In genomic region chr1:60042398-60042795, GRCm38 (mm10) we compare ENCODE assay signal across 8 mouse cellular contexts. TPM values are rescaled to one million over a fixed set of nuclear protein-coding genes. Genes with fewer than 3 reads are reported as not detected.
A peak's percentile ranks its signal among the peaks of the same experiment; 100 is the strongest.
DNase-seq lines count a peak whose midpoint lies in the region; ATAC-seq and TF ChIP-seq lines count a peak whose summit lies in the region.

No protein-coding gene starts in this region.

- no peak for DNase-seq in kidney, adult 2 months
- DNase-seq in kidney, postnatal 14 days: no peak
- DNase-seq in CH12.LX (ENCODE audit: extremely low read depth): no peak
- peak; percentile 64 to 69 for DNase-seq in cerebellum, postnatal 10 days
- DNase-seq in urinary bladder, postnatal 36 days (ENCODE audit: low spot score in 2 of 2): no peak
- DNase-seq in gastrocnemius, postnatal 25 days: no peak

- TF ChIP-seq RAD21 in CH12.LX (IDR thresholded peaks at IDR 0.05; ENCODE audit: low read depth, low read length): no peak

- TF ChIP-seq POLR2A in kidney, adult 2 months (IDR thresholded peaks at IDR 0.05; ENCODE audit: low read depth, low read length): no peak
- no peak for TF ChIP-seq POLR2A in CH12.LX (IDR thresholded peaks at IDR 0.05; ENCODE audit: low read depth, low read length)

- no peaks in the 10 kb centered on the region for H3K79me2 ChIP-seq in CH12.LX (replicated peaks; ENCODE audit: control insufficient read depth, extremely low read depth, insufficient read depth, poor library complexity, severe bottlenecking)

- H3K9ac ChIP-seq in CH12.LX (ENCODE audit: insufficient read depth, low read depth): 0 out of 2 replicates have a peak overlapping the region, but pooled peaks have one; percentile 43
- peak overlapping the region; percentile 86 for H3K9ac ChIP-seq in hindbrain, embryonic 13.5 days
- peak overlapping the region; percentile 83 for H3K9ac ChIP-seq in midbrain, embryonic 13.5 days (replicated peaks)

- 8% methylated on average over 19 of the region's 19 CpGs for WGBS in kidney, adult 2 months
- 3% methylated on average over 19 of the region's 19 CpGs for WGBS in hindbrain, embryonic 13.5 days
- WGBS in midbrain, embryonic 13.5 days: 2% methylated on average over 19 of the region's 19 CpGs

- H3K4me2 ChIP-seq in CH12.LX (ENCODE audit: insufficient read depth, low read depth, poor library complexity, severe bottlenecking): peak overlapping the region; percentile 97
- H3K4me2 ChIP-seq in hindbrain, embryonic 13.5 days: peak overlapping the region; percentile 82
- peak overlapping the region; percentile 84 for H3K4me2 ChIP-seq in midbrain, embryonic 13.5 days (replicated peaks)

- H3K9me3 ChIP-seq in CH12.LX (replicated peaks; ENCODE audit: low read length): no peaks in the 10 kb centered on the region
- 0 out of 2 replicates have a peak, but pooled peaks cover 1% of the 10 kb centered on the region for H3K9me3 ChIP-seq in hindbrain, embryonic 13.5 days
- H3K9me3 ChIP-seq in midbrain, embryonic 13.5 days: no peaks in the 10 kb centered on the region

- peaks cover 2% of the 10 kb centered on the region; the same call in 1 of the 2 replicates for H3K4me1 ChIP-seq in kidney, adult 2 months (ENCODE audit: control insufficient read depth, insufficient read depth, low read length)
- no peaks in the 10 kb centered on the region; a peak in 1 of 4 replicates for H3K4me1 ChIP-seq in CH12.LX (ENCODE audit: control insufficient read depth in 1 of 2, insufficient read depth in 2 of 2)
- 0 out of 2 replicates have a peak, but pooled peaks cover 4% of the 10 kb centered on the region for H3K4me1 ChIP-seq in hindbrain, embryonic 13.5 days (replicated peaks)
- H3K4me1 ChIP-seq in midbrain, embryonic 13.5 days (replicated peaks): no peaks in the 10 kb centered on the region

- H3K27me3 ChIP-seq in kidney, adult 2 months (replicated peaks; ENCODE audit: control insufficient read depth, insufficient read depth, low read length): peaks cover 6% of the 10 kb centered on the region; the same call in 1 of the 2 replicates
- peaks cover 29% of the 10 kb centered on the region for H3K27me3 ChIP-seq in CH12.LX (replicated peaks)
- H3K27me3 ChIP-seq in hindbrain, embryonic 13.5 days: peaks cover 10% of the 10 kb centered on the region
- peaks cover 15% of the 10 kb centered on the region for H3K27me3 ChIP-seq in midbrain, embryonic 13.5 days

- no peaks in the 10 kb centered on the region for H3K36me3 ChIP-seq in kidney, adult 2 months (ENCODE audit: control insufficient read depth, insufficient read depth, low read length)
- H3K36me3 ChIP-seq in CH12.LX (replicated peaks in 1 of 2; ENCODE audit: control insufficient read depth in 1 of 2, insufficient read depth in 1 of 2, low read length in 1 of 2): no peaks in the 10 kb centered on the region
- no peaks in the 10 kb centered on the region for H3K36me3 ChIP-seq in hindbrain, embryonic 13.5 days
- H3K36me3 ChIP-seq in midbrain, embryonic 13.5 days: no peaks in the 10 kb centered on the region

- H3K27ac ChIP-seq in kidney, adult 2 months (ENCODE audit: insufficient read depth, low read depth, low read length): no peak overlapping the region
- H3K27ac ChIP-seq in CH12.LX (ENCODE audit: insufficient read depth, low read depth): no peak overlapping the region
- H3K27ac ChIP-seq in hindbrain, embryonic 13.5 days: peak overlapping the region; percentile 85
- H3K27ac ChIP-seq in midbrain, embryonic 13.5 days: peak overlapping the region; percentile 75

- in situ Hi-C loops in CH12.LX (cut with MboI; ENCODE audit: low pct_ligation_motif_present, low pct_unique_long_range_greater_than_20kb, low sequenced_read_pairs): no loop called here

- ATAC-seq in hindbrain, embryonic 13.5 days (ENCODE audit: low FRiP score): peak; percentile 65; the same call in 1 of the 2 replicates
- ATAC-seq in midbrain, embryonic 13.5 days: no peak

- no peak for TF ChIP-seq CTCF in kidney, adult 2 months (conservative IDR thresholded peaks at IDR 0.05; ENCODE audit: insufficient read depth, insufficient read length, low read depth, low read length)
- TF ChIP-seq CTCF in CH12.LX (conservative IDR thresholded peaks at IDR 0.05 in 1 of 2, IDR thresholded peaks at IDR 0.05 in 1 of 2; ENCODE audit: low read depth in 2 of 2, low read length in 2 of 2): no peak

- dilution Hi-C loops in CH12.LX (cut with MboI; ENCODE audit: extremely low pct_ligation_motif_present, extremely low pct_unique_long_range_greater_than_20kb, low sequenced_read_pairs): no loop called here

- peak overlapping the region; percentile 50 for H3K4me3 ChIP-seq in kidney, adult 2 months (ENCODE audit: insufficient read depth, low read depth, low read length)
- H3K4me3 ChIP-seq in CH12.LX (replicated peaks in 1 of 3; ENCODE audit: low read depth in 2 of 3, low read length in 2 of 3, poor library complexity in 1 of 3): peak overlapping the region; percentile 24 to 69 (median 52)
- H3K4me3 ChIP-seq in hindbrain, embryonic 13.5 days: peak overlapping the region; percentile 79
- peak overlapping the region; percentile 75 for H3K4me3 ChIP-seq in midbrain, embryonic 13.5 days (replicated peaks)

- TF ChIP-seq EP300 in CH12.LX (IDR thresholded peaks at IDR 0.05; ENCODE audit: low read length): no peak

TF ChIP-seq in CH12.LX, 34 proteins besides CTCF, POLR2A, EP300 and RAD21:
- TF ChIP-seq CHD2 (IDR thresholded peaks at IDR 0.05; ENCODE audit: low read length) (no peak), MAFK (IDR thresholded peaks at IDR 0.05; ENCODE audit: insufficient replicate concordance, low read length) (no peak), ZNF384 (IDR thresholded peaks at IDR 0.05; ENCODE audit: low read depth, low read length) (no peak), MXI1 (IDR thresholded peaks at IDR 0.05; ENCODE audit: low read depth, low read length) (no peak), BHLHE40 (IDR thresholded peaks at IDR 0.05; ENCODE audit: low read depth, low read length) (no peak), E2F4 (IDR thresholded peaks at IDR 0.05; ENCODE audit: insufficient replicate concordance, low read depth, low read length) (no peak), CHD1 (IDR thresholded peaks at IDR 0.05; ENCODE audit: low read depth, low read length) (no peak), MAX (IDR thresholded peaks at IDR 0.05; ENCODE audit: low read length) (no peak), NRF1 (IDR thresholded peaks at IDR 0.05; ENCODE audit: low read depth, low read length) (no peak), TCF12 (IDR thresholded peaks at IDR 0.05; ENCODE audit: low read depth, low read length) (no peak), UBTF (IDR thresholded peaks at IDR 0.05; ENCODE audit: low read depth, low read length) (no peak), USF2 (conservative IDR thresholded peaks at IDR 0.05; ENCODE audit: low read depth, low read length) (no peak), ETS1 (conservative IDR thresholded peaks at IDR 0.05; ENCODE audit: low read depth, low read length) (no peak), TBP (conservative IDR thresholded peaks at IDR 0.05; ENCODE audit: low read depth, low read length) (no peak)
TF ChIP-seq in CH12.LX: peak in this region for 0.

RNA-seq across cellular contexts. Expression of gene Ica1l, which starts 0.6 kb away (rescaled TPM):
- 0.08 TPM in 1 of 2 replicates, not detected in the other for polyA plus RNA-seq in kidney, adult 2 months (2012; rRNA removed)
- 1.8 and 2.2 TPM in 2 replicates for total RNA-seq in CH12.LX (2012; rRNA removed)
- total RNA-seq in CH12.LX (2014; rRNA removed): 5.0 and 6.2 TPM in 2 replicates
- polyA plus RNA-seq in CH12.LX (2012; ENCODE audit: insufficient read length, low read depth): 3.8 and 6.0 TPM in 2 replicates
- 27.9 and 31.3 TPM in 2 replicates for polyA plus RNA-seq in hindbrain, embryonic 13.5 days (2015; fragmentation: Nextera tagmentation; extraction: Ambion mirVana)
- 19.7 and 20.2 TPM in 2 replicates for polyA plus RNA-seq in midbrain, embryonic 13.5 days (2015; fragmentation: Nextera tagmentation; extraction: Ambion mirVana)
- under 1 TPM; 0.23 to 0.38 TPM for total RNA-seq in gastrocnemius, postnatal 25 days (2021)

RNA-seq across cellular contexts. Expression of gene Carf, which starts 55.6 kb away (rescaled TPM):
- 1.8 and 1.9 TPM in 2 replicates for polyA plus RNA-seq in kidney, adult 2 months (2012; rRNA removed)
- total RNA-seq in CH12.LX (2012; rRNA removed) (2.2 and 3.3 TPM in 2 replicates), CH12.LX (2014; rRNA removed) (3.2 TPM in 2 replicates)
- polyA plus RNA-seq in CH12.LX (2012; ENCODE audit: insufficient read length, low read depth): 2.1 and 3.0 TPM in 2 replicates
- polyA plus RNA-seq in hindbrain, embryonic 13.5 days (2015; fragmentation: Nextera tagmentation; extraction: Ambion mirVana): 7.6 and 8.9 TPM in 2 replicates
- 8.5 and 9.0 TPM in 2 replicates for polyA plus RNA-seq in midbrain, embryonic 13.5 days (2015; fragmentation: Nextera tagmentation; extraction: Ambion mirVana)
- total RNA-seq in gastrocnemius, postnatal 25 days (2021): 1 to 10 TPM; 4.5 to 5.9 TPM

RNA-seq across cellular contexts. Expression of gene Wdr12, which starts 56.0 kb away (rescaled TPM):
- 4.6 and 7.0 TPM in 2 replicates for polyA plus RNA-seq in kidney, adult 2 months (2012; rRNA removed)
- total RNA-seq in CH12.LX (2012; rRNA removed) (58.7 and 76.9 TPM in 2 replicates), CH12.LX (2014; rRNA removed) (107 and 116 TPM in 2 replicates)
- 97.4 and 112 TPM in 2 replicates for polyA plus RNA-seq in CH12.LX (2012; ENCODE audit: insufficient read length, low read depth)
- polyA plus RNA-seq in hindbrain, embryonic 13.5 days (2015; fragmentation: Nextera tagmentation; extraction: Ambion mirVana): 45.7 and 48.7 TPM in 2 replicates
- 43.8 and 46.6 TPM in 2 replicates for polyA plus RNA-seq in midbrain, embryonic 13.5 days (2015; fragmentation: Nextera tagmentation; extraction: Ambion mirVana)
- total RNA-seq in gastrocnemius, postnatal 25 days (2021): 10 to 100 TPM; 12.4 to 13.7 TPM

Comparison
In these comparisons a context has a peak if more than half of its experiments do, and no peak if none do; other contexts are left out.
1. DNase-seq: peak in cerebellum, postnatal 10 days (2 of 2); none in kidney, adult 2 months (single experiment), kidney, postnatal 14 days (single experiment), CH12.LX (single experiment), urinary bladder, postnatal 36 days (0 of 2) and gastrocnemius, postnatal 25 days (single experiment).
2. H3K27ac ChIP-seq: peak in hindbrain, embryonic 13.5 days (single experiment) and midbrain, embryonic 13.5 days (single experiment); none in kidney, adult 2 months (single experiment) and CH12.LX (single experiment).
3. Peak in every context shown above with its lines, with median percentiles within 50 percentile points of each other: H3K4me3 ChIP-seq, H3K4me2 ChIP-seq and H3K9ac ChIP-seq.